Mouse (Mus musculus) T-cell, adult 2 months (primary cell): Measurements from ENCODE around the gene Mterf1b.
"Not testable (repeated sequence)": the region's sequence is repeated elsewhere in the genome, so short reads cannot be mapped to it uniquely, and the experiment has no call there.

Source experiments
- DNase-seq: peaks from one replicate; pipeline ENCODE4 v3.0.0; 2022; ENCODE audit warnings: low spot score

The Mterf1b gene

DNA sequence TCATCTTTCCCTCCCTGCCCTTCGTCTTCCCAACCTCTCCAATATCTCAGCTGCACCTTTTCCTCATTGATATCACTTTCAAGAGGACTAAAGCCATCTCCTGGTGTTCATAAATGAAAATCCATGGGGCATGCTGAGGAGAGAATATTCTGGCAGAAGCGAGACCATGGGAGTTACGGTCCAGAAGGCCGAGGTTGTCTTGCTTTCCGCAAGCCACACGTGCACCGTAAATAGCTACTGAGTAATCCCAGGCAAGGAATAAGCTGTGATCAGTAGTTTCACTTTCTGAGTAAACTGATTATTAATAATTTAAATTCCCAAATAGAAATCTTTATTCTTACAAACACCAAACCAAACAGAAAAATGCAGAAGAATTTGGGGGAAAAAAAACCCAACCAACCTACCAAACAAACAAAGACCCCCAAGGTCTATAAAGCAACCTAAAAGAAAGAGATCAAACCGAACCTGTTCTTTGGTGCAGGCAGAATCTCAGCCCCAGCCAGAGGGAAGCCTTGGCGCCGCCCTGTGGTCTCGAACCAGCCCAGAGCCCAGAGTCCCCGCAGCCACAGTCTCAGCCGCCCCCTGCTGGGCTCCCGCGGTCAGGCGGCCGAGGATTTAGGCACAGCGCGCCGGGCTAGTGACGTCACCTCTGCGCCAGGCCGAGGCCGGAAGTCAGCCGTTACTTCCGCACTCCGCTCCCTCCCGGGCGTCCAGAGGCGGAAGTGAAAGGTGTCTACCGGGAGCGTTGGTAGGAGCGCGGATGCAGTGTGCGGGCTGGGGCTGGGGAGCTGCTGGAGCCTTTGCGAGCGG, at the start of gene Mterf1b:
Gene Mterf1b (plus strand): TSS at position 697 of the 810 bp plus-strand sequence.
- DNase-seq, result peak; percentile 6

- DNase-seq, result not testable (repeated sequence)
Observed at GRCm38 (mm10) chr5:4159418-4160071, 32.6 kb upstream of the Mterf1b start.

GRCm38 (mm10) chr5:4161554-4161953, 30.6 kb upstream of the Mterf1b start:
- no peak for DNase-seq

DNA sequence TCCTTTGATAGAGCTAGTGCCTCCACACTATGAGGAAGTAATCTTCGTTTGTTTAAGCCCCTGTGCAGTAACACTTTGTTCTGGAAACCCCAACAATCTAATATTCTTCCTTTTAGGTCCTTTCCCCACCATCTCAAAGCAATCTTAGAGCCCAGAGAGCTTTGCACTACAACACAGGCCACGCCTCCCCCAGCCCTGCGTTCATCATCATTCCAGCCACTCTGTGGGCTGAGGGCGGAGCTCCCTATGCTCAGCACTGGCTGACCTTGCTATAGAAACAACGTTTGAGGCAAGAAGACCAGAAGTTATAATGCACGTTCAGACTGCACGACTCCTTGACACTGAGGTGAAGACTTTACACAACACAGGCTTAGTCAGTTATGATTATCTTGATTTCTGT, 29.7 kb upstream of the Mterf1b start:
- DNase-seq, result no peak

- DNase-seq, result not testable (repeated sequence)
Observed at GRCm38 (mm10) chr5:4167813-4168529, 24.2 kb upstream of the Mterf1b start.

DNA sequence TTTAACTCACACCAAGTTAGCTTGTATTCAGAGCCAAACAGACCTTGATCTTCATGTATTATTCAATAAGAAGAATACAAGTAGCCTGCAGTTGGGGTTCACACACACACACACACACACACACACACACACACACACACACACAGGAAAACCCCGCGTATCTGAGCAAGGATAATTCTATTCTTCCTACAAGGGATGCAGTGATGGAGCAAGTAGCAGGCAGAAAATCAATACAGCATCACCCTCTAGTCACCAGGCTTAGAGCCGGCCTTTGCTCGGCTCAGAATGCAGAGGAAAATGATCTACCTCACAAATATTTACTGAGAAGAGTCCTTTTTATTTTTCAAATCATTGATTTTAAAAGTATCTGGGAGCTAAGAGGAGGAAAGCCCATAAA, 23.6 kb upstream of the Mterf1b start:
- DNase-seq, result not testable (repeated sequence)

GRCm38 (mm10) chr5:4176421-4176820, 15.7 kb upstream of the Mterf1b start:
- DNase-seq, result not testable (repeated sequence)

DNA sequence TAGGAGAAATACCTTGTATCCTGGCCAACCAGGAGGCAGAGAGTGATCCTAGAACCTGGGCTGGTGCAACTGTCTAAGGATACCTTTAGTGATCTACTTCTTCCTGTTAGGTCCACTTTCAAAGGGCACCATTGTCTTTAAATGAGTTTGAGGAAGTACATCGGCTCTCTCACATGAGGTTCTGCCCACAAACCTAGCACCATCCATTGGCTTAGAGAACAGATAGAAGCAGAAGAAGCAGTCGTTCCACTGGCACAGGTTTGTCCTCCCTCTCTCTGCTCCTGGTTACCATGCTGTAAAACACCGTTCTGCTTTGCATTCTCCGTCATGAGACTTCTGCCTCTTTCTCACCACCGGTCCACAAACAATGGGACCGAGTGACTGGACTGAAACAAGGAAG, 12.8 kb upstream of the Mterf1b start:
- no peak for DNase-seq

GRCm38 (mm10) chr5:4186815-4187214, 5.4 kb upstream of the Mterf1b start:
- DNase-seq, result no peak

GRCm38 (mm10) chr5:4192481-4193246, 497 bp downstream of the Mterf1b start:
- DNase-seq, result not testable (repeated sequence)

GRCm38 (mm10) chr5:4193247-4193628, 1.1 kb downstream of the Mterf1b start:
- no peak for DNase-seq

GRCm38 (mm10) chr5:4194166-4194565, 2.0 kb downstream of the Mterf1b start:
- no peak for DNase-seq

DNA sequence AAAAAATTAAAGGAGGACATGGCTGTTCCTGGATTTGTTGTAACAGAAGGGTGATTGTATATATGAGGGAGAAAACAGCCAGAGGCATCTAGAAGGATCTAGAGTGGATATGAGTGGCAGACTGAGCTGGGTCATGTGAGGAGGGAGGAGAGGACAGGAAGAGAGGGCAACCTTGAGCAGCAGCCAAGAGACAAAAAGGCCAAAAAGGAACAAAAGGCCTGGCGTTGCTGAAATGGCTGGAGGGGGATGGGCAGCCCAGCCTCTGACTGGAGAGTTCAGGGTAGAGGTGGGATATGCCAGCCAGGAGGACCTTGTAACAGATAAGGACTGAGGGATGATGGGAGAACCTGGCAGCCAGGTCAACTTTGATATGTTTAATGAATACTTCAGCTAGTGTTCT, 2.9 kb downstream of the Mterf1b start:
- DNase-seq, result no peak

DNA sequence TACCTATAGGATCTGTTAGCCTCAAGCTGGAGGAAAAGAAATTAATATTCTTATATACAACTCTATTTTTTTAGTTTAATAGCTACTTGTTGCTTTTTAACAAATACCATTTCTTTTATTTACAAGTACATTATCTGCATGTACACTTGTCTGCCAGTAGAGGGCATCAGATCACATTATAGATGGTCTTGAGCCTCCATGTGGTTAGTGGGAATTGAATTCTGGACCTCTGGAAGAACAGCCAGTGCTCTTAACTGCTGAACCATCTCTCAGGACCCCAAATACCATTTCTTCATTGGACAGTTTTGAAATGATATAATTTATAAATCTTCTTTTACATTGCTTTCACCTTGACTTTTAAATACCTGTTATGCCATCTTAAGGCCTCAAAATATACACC, 9.2 kb downstream of the Mterf1b start:
- no peak for DNase-seq

DNA sequence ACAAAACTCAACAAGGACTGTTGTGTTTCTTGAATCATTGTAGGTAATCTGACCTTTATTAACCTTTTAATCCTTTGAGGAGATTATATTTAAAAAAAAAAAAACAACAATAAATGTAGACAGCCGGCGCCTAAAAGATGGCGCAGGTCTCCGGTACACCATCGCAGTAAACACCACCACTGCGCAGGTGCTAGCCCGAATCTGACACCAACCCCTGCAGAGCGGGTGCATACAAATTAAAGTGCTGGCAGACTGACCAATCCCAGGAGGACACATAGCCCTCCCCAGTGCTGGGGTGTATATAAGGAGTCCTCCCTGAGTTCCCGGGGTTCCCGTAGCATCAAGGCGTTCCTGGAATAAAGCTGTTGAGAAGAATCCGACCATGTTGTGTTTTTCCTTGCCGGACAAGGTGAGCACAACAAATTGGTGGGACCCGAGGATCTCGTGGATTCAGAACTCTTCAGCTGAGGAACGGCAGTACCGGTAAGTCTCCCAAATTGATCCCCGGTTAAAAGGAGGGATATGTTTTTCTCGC, 10.2 kb downstream of the Mterf1b start:
- not testable (repeated sequence) for DNase-seq

DNA sequence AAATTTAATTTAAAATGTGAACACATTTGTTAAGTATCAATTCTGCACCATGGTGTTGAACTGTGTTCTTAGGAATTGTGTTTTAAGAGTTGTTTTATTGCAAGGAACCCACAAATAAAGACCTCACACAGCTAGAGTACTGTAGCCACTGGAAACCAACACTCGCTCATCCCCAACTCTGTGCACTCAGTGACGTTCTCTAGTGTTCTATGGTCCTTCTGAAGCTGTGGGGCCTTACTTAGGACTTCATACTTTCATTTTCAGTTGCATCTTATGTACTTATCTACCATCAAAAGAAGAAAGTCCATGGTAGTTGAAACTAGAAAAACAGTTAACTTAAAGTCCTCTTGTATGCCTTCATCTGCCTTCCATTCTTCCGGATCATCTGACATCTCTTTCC, 17.9 kb downstream of the Mterf1b start:
- DNase-seq, result not testable (repeated sequence)

- DNase-seq, result no peak
Observed at GRCm38 (mm10) chr5:4221309-4221708, 29.1 kb downstream of the Mterf1b start.

GRCm38 (mm10) chr5:4221981-4222623, 29.9 kb downstream of the Mterf1b start:
- no peak for DNase-seq

DNA sequence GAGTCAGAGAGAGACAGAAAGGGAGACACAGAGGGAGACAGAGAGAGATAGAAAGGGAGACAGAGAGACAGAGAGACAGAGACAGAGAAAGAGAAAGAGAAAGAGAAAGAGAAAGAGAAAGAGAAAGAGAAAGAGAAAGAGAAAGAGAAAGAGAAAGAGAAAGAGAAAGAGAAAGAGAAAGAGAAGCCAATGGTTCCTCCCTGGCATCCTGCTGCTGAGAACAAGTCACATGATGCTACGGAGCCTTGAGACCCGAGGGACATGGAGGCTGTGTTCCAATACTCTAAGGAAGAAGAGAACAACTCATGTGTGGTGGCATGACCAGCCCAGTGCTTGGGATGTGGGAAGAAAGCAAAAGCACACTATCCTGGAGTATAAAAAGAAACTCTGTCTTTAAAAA, 40.0 kb downstream of the Mterf1b start:
- DNase-seq, result no peak

GRCm38 (mm10) chr5:4234505-4234904, 42.3 kb downstream of the Mterf1b start:
- no peak for DNase-seq

- no peak for DNase-seq
Observed at GRCm38 (mm10) chr5:4240120-4240519, 48.0 kb downstream of the Mterf1b start.
